ENCODE assay signal across 8 mouse cellular contexts in the genomic region with DNA sequence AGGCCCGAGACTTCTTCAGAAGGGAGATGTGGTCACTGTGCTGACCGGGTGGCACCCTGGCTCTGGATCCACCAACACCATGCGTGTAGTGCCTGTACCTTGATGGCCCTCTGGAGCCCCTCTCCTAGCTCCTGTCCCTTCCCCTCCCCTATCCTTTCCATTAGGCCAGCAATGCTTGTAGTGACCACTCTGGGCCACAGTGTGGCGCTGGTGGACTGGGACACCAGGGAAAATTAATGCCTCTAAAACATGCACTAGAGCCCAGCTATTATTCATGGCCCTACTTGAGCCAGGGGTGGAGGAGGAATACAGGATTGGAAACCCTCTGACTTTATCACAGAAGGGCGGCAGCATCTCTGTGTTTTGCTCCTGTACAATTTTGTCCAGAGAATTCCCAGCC. TPM values are rescaled to one million over a fixed set of nuclear protein-coding genes. Genes with fewer than 3 reads are reported as not detected.
A peak's percentile ranks its signal among the peaks of the same experiment; 100 is the strongest.
DNase-seq lines count a peak whose midpoint lies in the region; ATAC-seq and TF ChIP-seq lines count a peak whose summit lies in the region.

No protein-coding gene starts in this region.

- peak; percentile 70 for TF ChIP-seq CTCF in kidney, adult 2 months (conservative IDR thresholded peaks at IDR 0.05; ENCODE audit: insufficient read depth, insufficient read length, low read depth, low read length)

- H3K4me2 ChIP-seq in kidney, embryonic 14.5 days (replicated peaks; ENCODE audit: low read depth, low read length), result no peak overlapping the region

- no peak overlapping the region for H3K27ac ChIP-seq in kidney, adult 2 months (ENCODE audit: insufficient read depth, low read depth, low read length)
- H3K27ac ChIP-seq in kidney, embryonic 14.5 days (ENCODE audit: low read depth, low read length), result no peak overlapping the region

- H3K27me3 ChIP-seq in kidney, adult 2 months (replicated peaks; ENCODE audit: control insufficient read depth, insufficient read depth, low read length), result no peaks in the 10 kb centered on the region
- no peaks in the 10 kb centered on the region for H3K27me3 ChIP-seq in kidney, embryonic 14.5 days (ENCODE audit: control insufficient read depth, insufficient read depth, low read length)

- no peaks in the 10 kb centered on the region for H3K9me3 ChIP-seq in kidney, embryonic 14.5 days (ENCODE audit: control insufficient read depth, low read length)

- no peak for ATAC-seq in kidney, embryonic 14.5 days (ENCODE audit: low FRiP score, low TSS enrichment)
- 0 out of 2 replicates have a peak, but pooled peaks have one; percentile 36 for ATAC-seq in common myeloid progenitor, adult 5-6 weeks (replicated peaks; ENCODE audit: low read depth, poor library complexity, severe bottlenecking)

- intact Hi-C loops in heart, postnatal 36 days (cut with DNase I), result loop anchor here (1.0 kb wide), 1 partner anchor 338 kb away; no protein-coding TSS in a partner anchor
- intact Hi-C loops in left cerebral cortex, postnatal 36 days (cut with DNase I), result no loop called here

- TF ChIP-seq POLR2A in kidney, adult 2 months (IDR thresholded peaks at IDR 0.05; ENCODE audit: low read depth, low read length), result no peak

- H3K9ac ChIP-seq in kidney, embryonic 14.5 days (ENCODE audit: low read depth, low read length), result no peak overlapping the region

- no peak overlapping the region for H3K4me3 ChIP-seq in kidney, adult 2 months (ENCODE audit: insufficient read depth, low read depth, low read length)
- no peak overlapping the region for H3K4me3 ChIP-seq in kidney, embryonic 14.5 days (ENCODE audit: low read length)

- no peaks in the 10 kb centered on the region for H3K36me3 ChIP-seq in kidney, adult 2 months (ENCODE audit: control insufficient read depth, insufficient read depth, low read length)
- H3K36me3 ChIP-seq in kidney, embryonic 14.5 days (ENCODE audit: control insufficient read depth, insufficient read depth, low read length), result no peaks in the 10 kb centered on the region; the same call in 1 of the 2 replicates

- DNase-seq in kidney, adult 2 months, result peak; percentile 50
- DNase-seq in adipocyte (ENCODE audit: low spot score), result peak; percentile 57
- DNase-seq in heart, postnatal 36 days, result peak; percentile 73 to 79
- peak; percentile 62 to 79 for DNase-seq in left cerebral cortex, postnatal 36 days (ENCODE audit: low spot score in 2 of 2)
- DNase-seq in ovary, postnatal 36 days (ENCODE audit: low spot score), result peak; percentile 66
- DNase-seq in thymus, postnatal 4 days, result peak; percentile 83

- no peaks in the 10 kb centered on the region for H3K4me1 ChIP-seq in kidney, adult 2 months (ENCODE audit: control insufficient read depth, insufficient read depth, low read length)
- H3K4me1 ChIP-seq in kidney, embryonic 14.5 days (ENCODE audit: control insufficient read depth, insufficient read depth, low read length), result no peaks in the 10 kb centered on the region

- WGBS in kidney, adult 2 months, result 62% methylated on average over 5 of the region's 5 CpGs
- 46% methylated on average over 5 of the region's 5 CpGs for WGBS in kidney, embryonic 14.5 days

RNA-seq across cellular contexts. Expression of a gene that starts 10.9 kb away (rescaled TPM):
- 7.3 and 8.7 TPM in 2 replicates for polyA plus RNA-seq in kidney, adult 2 months (2012; rRNA removed)
- polyA plus RNA-seq in kidney, embryonic 14.5 days (2014; fragmentation: Nextera tagmentation; extraction: Ambion mirVana), result 7.9 and 10.2 TPM in 2 replicates
- 1.6 and 4.6 TPM in 2 replicates for total RNA-seq in common myeloid progenitor, adult 5-6 weeks (2017)
- 1 to 10 TPM; 3.2 to 4.4 TPM for total RNA-seq in heart, postnatal 36 days (2021)
- total RNA-seq in left cerebral cortex, postnatal 36 days (2021), result 1 to 10 TPM; 8.0 to 9.4 TPM

RNA-seq across cellular contexts. Expression of a gene that starts 18.8 kb away (rescaled TPM):
- polyA plus RNA-seq in kidney, adult 2 months (2012; rRNA removed), result not detected in 2 replicates
- not detected in 2 replicates for polyA plus RNA-seq in kidney, embryonic 14.5 days (2014; fragmentation: Nextera tagmentation; extraction: Ambion mirVana)
- not detected in 2 replicates for total RNA-seq in common myeloid progenitor, adult 5-6 weeks (2017)
- not detected for total RNA-seq in heart, postnatal 36 days (2021)
- not detected for total RNA-seq in left cerebral cortex, postnatal 36 days (2021)

RNA-seq across cellular contexts. Expression of a gene that starts 36.9 kb away (rescaled TPM):
- polyA plus RNA-seq in kidney, adult 2 months (2012; rRNA removed), result 1.6 and 1.9 TPM in 2 replicates
- 8.4 and 9.6 TPM in 2 replicates for polyA plus RNA-seq in kidney, embryonic 14.5 days (2014; fragmentation: Nextera tagmentation; extraction: Ambion mirVana)
- 0.63 and 0.91 TPM in 2 replicates for total RNA-seq in common myeloid progenitor, adult 5-6 weeks (2017)
- total RNA-seq in heart, postnatal 36 days (2021), result 10 to 100 TPM; 14.0 to 17.0 TPM
- total RNA-seq in left cerebral cortex, postnatal 36 days (2021), result 10 to 100 TPM; 38.9 to 43.5 TPM
